Mouse (Mus musculus): ENCODE measurements around the gene Etd.

Etd gene

DNA sequence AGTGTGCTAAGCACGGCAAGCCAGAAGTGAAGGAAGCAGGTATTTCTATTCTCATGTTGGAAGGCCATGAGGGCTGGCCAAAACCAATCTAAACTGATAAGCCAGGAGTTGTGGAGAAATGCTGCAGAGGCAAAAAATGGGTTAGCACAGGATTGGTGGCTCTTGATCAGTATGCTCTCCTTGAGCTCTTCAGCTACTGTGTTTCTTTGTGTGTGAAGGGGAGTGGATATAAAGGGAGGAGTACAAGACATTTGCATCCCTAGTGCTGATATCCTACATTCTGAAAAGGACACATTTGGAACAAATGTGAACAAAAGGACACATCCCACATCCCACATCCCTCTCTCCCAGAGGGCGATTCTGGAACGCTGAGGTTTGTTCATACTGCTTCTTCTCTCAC is at the start of gene Etd:
Gene Etd (plus strand): TSS at position 301 of the 400 bp plus-strand sequence.
- TF ChIP-seq GATA4 (IDR thresholded peaks at IDR 0.05; ENCODE audit: insufficient replicate concordance, low read length) = no peak

DNA sequence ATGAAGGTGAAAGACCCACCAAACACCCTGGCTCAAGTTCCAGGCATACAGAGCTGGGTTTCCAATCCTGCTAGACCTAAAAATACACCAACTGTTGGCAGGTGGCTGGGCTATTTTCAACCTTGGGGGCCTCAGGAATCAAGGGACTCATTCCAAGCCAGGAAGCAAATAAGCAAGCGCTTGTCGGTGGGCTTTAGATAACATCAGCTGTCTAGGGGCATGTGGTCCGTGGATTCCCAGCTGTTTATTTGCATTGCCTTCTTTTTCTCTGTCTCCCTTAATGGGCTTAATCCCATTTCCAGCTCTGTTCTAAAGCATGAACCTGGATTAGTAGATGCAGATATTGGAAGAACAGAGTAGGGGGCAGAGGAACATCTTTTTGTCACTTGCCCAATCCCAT is 48.4 kb upstream of the Etd start:
- TF ChIP-seq GATA4 (IDR thresholded peaks at IDR 0.05; ENCODE audit: insufficient replicate concordance, low read length) = no peak

DNA sequence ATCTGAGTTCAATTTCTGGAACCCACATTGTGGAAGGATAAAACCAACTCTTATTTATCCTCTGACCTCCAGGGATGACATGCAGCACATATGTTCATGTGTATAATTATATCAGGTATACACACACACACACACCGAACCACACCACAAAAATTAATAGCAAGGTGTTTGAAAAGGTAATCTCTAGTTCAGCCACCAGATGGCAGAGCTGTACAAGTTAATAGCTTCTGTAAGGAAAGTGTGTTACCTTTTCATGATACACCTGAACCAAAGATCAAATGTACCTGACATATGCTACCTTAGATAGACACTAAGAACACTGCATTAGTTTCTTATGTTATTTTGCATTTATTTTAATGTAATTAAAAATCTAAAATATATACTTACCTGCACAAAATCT is 1.8 kb upstream of the Etd start:
- no peak for TF ChIP-seq GATA4 (IDR thresholded peaks at IDR 0.05; ENCODE audit: insufficient replicate concordance, low read length)

DNA sequence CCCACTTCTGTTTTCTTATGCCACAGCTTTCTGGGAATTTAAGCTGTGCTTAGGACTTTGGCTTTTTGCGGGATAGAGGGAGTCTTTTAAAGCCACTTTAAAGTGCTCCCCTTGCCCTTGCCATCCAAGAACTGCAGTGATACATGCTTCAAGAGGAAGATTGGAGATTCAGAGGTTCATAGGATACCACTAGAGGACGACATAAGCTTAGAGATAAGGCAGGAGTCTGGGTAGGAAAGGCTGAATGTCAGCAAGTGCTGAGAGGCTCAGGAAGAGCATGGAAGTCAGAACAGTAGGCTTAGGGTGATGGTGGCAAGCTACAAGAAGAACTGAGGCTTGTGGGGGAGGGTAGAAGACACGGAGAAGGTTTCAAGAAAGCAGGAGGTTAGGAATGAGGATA is 24.9 kb downstream of the Etd start:
- no peak for TF ChIP-seq GATA4 (IDR thresholded peaks at IDR 0.05; ENCODE audit: insufficient replicate concordance, low read length)
